Mouse (Mus musculus) urinary bladder, postnatal 10 days (tissue): ENCODE results near the gene Slit1.

Source experiments
- DNase-seq: peaks from one replicate; pipeline ENCODE4 v3.0.0; 2022; ENCODE audit warnings: low spot score

Slit1 gene

DNA sequence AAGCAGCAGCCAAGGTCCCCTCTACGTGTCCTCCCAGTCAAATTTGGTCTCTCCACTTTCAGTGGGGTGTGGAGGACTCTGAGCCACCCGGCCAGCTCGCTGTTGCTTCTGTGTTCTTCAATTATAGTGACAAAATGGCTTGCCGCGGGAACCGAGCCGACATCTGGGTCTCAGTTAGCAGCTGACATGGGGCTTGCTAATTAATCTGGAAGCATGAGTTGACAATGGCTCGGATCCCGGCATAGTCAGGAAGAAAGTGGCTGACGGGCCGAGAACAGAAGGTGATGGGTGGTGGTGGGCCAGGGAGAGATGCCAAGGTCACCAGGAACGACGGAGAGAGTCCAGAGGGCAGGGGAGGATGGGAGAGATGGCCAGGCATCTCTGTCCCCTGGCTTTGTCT, 55.2 kb downstream of the Slit1 start:
- no peak for DNase-seq

DNA sequence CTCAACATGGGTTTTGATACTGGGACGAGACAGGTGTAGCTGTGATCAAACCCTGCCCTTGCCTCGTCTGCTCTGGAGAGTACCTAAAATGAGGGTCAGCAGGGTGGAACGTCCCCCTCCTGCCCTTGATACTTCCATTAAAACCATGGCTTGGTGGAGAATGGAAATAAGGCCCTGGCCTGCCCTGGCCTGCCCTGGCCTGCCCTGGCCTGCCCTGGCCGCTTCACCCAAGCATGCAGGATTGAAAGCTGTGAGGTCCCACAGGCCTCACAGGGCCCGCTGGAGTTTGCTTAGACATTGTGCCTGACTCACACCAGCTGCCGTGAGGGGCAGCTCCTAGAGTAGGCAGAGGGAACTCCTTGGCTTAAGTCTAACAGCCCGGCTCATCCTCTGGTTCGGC, 55.6 kb downstream of the Slit1 start:
- DNase-seq = no peak

DNA sequence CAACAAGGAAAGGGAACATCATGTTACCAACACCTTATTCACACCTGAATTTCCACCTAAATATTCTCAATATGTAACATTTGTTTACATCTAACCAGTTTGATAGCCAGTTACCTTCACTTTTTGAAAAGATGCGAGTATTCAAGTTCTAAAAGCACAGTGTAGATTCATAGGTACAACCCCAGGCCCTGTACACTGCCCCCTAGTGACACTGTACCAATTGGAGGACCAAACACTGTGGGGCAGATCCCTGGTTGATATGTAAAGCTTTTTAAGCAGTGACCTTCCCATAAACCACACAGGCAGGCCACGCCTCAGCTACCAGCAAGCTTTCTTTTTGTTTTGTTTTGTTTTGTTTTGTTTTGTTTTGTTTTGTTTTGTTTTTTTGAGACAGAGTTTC, 57.3 kb downstream of the Slit1 start:
- DNase-seq = no peak

DNA sequence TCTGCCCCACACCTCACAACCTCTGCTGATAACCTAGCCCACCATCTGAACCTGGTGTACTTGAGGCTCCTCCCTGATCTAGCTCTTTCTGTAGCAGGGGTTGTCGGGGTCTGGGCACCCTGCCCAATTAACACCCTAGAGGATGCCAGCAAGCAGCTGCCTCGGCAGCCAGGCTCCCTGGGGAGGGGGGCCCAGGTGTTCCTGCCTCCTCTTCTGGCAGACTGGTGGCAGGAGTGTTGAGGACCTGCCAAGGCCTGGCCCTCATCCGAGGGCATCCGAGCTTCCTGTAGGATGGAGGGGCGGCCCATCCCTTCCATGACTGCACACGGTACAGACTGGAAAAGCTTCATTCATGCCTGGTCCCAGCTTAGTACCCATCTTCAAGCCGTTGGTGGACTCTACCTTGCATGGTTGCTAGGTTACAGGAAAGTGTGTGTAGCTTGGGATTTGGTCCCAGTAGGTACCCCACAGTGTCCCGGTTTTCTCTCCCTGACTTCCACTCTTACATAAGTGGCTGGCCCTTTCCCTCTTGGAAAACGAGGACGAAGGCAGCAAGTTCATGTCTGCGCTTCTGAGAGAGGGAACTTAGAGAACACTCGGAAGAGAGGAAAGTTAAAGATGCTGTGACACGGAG, 57.9 kb downstream of the Slit1 start:
- no peak for DNase-seq

DNA sequence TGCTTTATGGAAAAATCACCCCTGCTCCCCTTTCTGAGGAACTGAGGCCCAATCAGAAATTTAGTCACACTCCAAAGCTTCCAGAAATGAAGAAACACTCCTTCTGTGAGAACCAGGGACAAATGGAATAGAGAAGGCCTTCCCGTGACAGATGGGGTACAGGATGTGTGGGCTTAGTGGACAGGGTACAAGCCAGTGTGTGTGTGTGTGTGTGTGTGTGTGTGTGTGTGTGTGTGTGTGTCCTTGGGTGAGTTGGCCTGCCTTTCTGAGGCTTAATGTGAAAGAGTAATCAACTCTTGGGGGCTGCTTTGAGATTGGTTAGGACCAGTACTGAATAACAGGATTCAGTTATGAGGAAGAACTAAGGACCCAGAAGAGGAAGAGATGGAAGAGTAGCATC, 58.6 kb downstream of the Slit1 start:
- no peak for DNase-seq

DNA sequence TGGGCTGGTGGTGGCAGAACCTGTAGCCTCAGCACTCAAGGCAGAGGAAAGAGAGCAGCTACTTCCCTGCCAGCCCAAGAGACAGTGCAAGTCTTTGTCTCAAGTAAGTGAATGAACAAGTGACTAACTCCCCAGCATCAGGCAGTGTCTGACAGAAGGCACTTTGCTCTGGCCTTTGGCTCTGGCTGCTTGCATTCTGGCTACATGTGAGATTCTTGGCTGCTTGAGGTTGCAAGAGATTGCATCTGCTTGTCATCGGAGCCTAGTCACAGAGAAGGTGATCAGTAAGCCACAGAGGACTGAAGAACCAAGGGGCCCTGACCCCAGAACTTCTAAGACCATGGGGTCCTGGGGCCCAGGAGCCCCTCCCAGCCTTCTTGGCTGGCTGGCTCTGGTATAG, 59.5 kb downstream of the Slit1 start:
- DNase-seq = no peak

DNA sequence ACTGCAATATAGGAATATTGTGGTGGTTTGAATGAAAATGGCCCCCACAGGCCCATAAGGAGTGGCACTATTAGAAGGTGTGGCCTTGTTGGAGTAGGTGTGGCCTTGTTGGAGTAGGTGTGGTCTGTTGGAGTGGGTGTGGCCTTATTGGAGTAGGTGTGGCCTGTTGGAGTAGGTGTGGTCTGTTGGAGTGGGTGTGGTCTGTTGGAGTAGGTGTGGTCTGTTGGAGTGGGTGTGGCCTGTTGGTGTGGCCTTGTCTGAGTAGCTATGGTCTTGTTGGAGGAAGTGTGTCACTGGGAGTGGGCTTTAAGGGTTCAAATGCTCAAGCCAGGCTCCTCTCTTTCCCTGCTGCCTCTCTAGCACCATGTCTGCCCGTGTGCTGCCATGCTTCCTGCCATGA, 63.2 kb downstream of the Slit1 start:
- no peak for DNase-seq

DNA sequence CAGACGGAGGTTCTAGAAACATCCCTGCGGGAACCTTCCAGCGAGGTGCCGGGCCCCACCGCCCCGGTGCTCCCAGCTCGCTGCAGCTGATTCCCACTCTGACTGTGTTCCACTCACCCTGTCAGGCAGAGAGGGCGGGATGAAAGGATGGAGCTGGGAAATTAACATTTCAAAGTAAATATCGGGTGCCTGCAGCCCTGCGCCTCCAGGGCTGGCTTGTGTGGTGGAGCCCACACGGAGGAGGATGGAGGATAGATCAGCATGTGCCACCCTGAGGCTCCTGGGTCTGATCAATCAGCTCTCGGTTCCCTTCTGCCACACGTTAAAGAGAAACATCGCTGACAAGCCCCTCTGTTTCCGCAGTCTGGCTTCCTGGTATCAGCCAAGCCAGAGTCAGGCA, 64.4 kb downstream of the Slit1 start:
- DNase-seq = no peak

DNA sequence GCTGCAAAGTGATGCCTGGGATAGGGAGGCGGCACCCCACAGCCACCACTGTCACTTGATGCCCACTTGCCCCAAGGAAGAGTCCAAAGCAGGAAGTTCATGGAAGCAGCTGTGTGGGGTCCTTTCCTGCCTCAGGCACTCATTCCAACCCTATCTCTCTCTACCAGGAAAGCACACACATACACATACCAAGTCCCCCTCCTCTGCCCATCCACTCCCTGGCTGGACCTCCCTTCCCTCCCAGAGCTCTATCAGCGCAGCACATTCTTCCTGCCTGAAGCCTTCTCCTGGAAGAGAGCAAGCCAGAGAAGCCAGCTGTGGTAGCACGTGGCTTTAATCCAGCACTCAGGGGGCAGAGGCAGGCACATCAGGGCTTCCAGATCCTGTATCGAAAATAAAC, 65.9 kb downstream of the Slit1 start:
- no peak for DNase-seq

DNA sequence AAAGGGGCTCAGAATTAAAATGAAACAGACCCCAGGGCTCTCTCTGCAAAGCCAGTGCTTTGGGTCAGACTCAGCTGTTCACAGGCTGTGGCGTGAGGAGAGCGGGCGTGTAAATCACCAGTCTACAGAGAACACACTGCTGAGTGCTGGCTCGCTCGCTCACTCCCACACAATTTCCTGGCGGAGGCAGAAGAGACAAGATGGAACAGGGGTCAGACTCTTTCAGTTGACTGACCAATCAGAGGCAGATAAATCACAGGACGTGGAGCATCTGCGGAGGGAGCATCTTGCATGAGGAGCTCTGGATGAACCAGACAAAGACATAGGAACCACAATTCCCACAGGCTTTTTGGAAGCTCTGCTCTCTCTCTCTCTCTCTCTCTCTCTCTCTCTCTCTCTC, 67.9 kb downstream of the Slit1 start:
- no peak for DNase-seq

DNA sequence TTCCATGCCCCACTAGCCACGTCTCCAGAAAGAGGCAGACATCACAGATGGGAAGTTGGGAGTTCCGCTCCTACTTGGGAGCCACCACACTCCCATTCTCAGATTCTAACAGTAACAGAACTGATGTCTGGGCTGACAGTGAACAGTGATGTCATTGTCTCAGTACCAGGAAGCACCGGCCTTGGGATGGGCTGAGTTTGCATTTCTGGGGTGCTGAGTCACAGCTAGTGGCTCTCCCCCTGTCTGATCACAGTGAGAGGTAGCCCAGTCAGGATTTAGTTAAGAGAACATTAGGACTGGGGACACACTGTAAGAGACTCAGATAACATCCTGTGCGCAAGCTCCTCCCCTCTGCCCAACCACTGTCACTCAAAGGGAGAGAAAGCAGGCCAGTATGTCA, 69.1 kb downstream of the Slit1 start:
- no peak for DNase-seq

DNA sequence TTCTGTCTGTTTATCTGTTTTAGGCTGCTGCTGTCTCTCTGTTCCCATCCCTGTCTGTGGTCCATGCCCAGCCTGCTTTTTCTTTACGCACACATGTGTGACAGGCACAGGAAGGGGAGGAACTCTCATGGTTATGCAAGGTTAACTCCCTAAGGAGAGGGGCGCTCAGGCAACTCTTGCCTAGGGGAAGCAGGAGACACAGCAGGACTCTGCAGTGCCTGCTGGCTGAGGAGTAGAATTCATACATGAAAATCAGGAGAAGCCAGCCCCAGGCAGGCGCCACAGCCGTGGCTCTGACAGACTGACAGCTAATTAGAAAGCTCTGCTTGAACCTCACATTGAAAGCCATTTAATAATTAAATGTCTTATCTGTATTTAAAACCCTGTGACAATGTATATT, 70.6 kb downstream of the Slit1 start:
- DNase-seq = no peak

DNA sequence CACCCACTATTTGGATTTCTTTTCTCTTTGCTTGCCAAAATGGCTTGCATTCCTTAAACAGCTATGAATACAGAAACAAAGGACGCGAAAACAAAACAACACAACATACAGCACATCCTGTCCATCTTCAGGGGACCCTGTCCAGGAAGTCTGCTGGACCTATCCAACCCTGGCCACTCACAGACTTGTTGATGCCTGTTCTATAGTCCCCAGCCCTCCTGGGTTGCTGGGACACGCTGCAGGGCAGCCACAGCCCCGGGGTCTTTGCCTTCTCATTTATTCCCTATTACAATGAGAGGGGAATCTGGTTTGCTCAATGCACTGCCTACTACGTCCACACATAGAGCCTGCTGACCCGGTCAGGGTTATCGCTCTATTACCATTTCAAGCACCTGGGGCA, 72.5 kb downstream of the Slit1 start:
- DNase-seq = no peak

DNA sequence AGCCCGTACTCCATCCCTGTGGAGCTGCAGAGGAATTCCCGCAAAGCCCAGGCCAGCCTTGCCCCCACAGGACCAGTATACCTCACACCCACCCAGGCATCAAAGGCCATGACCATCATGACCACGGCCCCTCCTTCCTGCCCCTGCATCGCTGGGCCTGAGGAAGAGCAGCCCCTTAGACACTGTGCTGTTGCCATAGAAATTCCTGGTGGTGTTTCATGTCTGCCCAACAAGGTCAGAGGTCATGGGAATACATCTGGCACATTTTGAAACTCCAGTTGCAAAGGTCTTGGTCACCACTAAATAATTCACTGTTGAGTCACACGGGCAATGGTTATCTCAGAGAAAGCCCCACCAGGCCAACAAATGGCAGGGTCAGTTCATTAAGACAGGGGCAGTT, 73.0 kb downstream of the Slit1 start:
- no peak for DNase-seq

DNA sequence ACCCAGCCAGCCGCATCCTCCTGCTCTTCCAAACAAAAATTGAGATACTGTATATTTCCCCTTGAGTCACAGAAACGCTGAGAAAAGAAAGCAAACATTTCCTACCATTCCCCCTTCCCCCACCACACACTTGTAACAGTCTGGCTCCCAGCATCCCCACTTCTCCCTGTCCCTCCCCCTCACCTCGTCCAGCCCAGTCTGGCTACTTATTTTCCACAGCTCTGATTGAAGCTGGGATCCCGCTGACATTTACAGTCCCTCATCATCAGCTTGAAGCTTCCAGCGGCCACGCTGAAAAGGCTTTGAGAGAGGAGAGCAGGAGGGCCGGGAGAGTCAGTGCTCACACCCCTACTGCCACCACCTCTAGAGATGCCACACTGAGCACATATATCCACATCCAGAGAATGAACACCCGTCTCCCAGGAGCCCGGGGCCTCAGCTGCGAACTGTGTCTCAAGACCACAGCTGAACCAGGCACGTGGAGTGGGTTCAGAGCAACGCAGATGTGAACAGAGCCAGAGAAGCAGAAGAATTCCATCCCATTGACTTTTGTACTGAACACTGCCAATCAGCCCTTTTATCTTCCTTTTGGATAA, 73.6 kb downstream of the Slit1 start:
- no peak for DNase-seq

DNA sequence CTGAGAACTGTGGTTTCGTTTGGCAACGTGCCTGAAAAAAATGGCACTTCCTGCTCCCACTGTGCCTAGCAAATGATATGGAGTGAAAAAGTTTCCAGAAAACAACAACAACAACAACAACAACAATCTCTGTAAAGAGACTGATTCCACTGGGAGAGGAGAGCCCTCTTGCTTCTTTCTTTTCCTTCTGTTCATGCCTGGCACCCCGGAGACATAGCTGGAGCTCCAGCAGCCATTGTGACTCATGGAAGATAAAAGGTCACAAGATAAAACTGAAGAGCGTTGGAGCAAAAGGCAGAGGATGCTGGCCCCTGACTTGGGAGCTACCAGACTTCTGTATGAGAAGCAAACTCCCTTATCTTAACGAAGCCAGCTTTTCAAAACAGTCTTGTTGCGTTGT, 75.9 kb downstream of the Slit1 start:
- no peak for DNase-seq

DNA sequence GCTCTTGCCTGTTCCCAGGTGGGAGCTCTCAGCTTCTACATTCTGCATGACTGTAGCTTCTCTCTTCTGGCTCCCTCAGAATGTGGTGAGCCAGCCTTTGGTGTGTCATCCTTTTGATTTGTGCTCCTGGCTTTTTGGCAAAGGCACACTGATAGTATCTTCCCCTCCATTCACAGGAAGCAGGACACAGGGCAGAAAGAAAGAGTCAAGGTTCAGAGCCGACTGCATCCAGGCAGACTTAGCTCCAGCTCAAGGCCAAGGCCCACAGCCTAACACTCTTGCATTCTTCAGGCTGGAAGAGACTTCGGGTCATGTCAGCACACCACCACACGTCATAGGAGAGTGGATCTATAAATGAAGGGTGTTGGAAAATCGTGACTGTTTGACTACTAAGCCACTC, 77.5 kb downstream of the Slit1 start:
- no peak for DNase-seq

DNA sequence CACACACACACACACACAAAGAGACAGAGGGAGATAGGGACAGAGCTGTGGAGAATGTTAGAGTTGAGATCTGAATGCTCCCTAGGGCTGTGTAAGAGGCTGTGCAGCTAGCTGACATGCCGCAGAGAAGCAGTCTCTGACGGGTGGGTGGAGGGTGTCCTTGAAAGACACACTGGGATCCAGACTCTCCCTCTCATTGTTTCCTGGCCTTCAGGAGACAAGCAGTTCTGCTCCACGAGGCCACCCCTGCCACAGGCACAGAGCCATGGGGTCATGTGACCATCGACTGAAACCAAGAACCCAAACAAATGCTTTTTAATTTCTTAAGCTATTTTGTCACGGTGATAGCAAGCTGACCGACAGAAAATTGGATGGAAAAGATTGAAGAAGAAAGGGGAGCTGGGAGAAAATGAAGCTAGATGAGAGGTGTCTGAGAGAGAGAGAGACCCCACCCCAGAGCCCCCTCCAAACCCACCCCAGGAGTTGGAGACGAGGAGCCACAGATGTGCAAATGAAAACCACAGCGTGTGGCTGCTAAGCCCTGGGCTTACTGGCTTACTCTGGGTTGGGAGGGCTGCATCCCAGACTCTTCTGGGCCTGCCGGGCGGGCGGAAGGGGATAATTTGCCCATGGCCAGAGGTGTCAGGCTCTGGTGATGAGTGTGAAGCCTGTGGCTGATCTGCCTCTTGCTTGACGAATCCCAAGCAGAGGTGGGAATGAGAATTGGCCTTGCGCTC, 79.8 kb downstream of the Slit1 start:
- no peak for DNase-seq

DNA sequence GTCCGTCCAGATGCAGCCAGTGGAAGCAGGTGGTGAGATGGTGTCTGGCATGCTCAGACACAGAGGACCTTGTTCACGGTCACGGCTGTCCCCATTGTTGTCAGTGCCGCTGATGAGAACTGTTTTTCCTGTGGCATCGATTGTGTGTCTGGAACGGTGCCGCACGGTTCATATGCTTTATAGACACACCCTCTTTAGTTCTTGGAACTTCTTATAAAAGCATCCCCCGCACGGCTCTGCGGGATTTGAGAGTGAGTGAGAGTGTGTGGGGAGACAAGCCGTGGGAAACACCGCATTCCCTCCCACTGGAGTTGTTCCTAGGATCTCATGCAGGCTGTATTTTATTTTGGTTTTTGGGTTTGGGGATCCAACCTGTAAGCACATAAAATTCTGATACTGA, 82.0 kb downstream of the Slit1 start:
- DNase-seq = no peak

DNA sequence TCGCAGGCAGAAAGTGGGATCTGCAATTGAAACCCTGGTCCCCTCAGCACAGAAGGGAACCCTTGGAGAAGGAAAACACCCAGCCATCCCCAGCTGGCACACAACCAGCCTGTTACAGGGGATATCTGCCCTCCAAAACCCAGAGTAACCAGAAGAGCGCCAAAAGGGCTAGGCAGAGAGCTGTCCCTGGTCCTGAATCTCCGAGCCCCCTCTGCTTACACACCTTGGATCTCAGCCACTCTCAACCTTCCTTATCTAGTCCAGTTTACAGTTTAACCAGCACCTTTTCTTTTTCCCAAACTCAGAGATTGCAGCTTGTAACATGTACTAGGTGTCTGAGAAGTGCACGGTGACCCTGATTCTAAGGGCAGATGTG, 82.5 kb downstream of the Slit1 start:
- DNase-seq = no peak

DNA sequence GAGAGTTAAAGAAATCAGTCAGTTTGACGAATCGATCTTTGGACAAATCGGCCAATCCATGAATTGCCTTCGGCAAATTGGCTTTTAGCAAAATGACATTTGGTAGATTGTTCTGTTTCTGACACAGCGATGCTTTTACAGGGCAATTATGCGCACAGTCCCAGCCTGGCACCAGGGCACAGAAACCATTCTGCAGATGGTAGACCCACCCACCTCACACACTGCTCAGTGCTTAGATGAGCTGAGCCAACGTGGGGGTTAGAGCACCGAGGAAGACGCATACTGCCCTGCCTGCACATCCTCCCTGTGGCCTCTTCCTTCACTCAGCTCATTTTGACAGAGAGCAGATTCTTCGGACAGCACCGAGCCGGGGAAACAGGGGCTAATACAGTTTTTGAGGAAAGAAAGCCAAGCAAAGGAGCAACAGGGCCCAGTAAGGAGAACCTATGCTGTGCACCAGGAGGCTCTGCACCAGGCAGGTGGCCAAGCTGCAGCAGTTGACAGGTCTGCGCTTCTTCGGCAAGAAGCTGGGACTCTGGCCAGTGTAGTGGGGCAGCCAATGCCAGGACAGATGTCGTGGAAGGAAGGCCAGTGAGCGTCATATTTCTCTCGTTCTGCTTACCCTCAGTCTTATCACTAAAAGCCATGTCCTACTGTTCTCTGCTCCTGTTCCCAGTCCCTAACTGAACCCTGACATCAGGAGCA, 83.0 kb downstream of the Slit1 start:
- DNase-seq = no peak

DNA sequence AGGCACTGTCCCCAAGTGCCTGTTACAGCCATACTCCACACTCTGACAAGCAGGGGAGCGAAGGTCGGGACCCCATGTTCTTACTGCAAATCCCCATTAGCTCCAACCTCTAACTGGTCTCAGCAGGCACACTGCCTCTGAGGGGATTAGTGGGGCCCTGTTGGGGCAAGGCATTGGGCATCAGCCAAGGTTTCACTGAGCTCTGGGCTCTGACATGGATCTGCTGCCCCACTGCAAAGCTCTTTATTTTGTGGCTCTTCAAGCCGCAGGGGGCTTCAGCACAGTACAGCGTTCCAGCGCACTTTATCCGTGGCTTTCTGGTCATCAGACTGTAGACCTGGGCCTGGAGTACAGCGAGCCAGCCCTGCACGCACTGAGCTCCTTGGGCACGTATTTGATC, 86.0 kb downstream of the Slit1 start:
- no peak for DNase-seq

DNA sequence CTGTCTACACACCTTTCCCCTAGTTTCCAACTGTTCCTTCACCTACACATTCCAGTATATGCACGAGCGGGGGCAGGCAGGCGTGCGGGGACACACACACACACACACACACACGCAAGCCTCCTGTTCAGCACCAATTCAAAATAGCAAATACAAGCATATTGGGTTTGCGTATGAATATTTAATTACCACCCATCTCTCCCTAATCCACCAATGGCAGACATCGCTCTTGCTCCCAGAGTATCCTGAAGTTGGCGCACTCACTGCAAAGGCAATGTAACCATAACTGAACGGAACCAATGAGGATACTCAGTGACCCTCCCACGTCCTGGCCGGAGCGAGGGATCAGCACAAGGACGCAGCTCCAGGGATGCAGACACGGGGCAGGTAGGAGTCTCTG, 86.8 kb downstream of the Slit1 start:
- no peak for DNase-seq
